Mouse (Mus musculus): ENCODE measurements around the gene Cpt1b. TPM values are rescaled to one million over a fixed set of nuclear protein-coding genes. Genes with fewer than 3 reads are reported as not detected.

The Cpt1b gene
- total and polyA plus RNA-seq, 2 experiments = 1.3 to 1.5 TPM

GRCm38 (mm10) chr15:89428821-89429351, 3.2 kb upstream of the Cpt1b start:
- Histone ChIP-seq H3K4me3 (ENCODE audit: insufficient read depth, low read depth, low read length) (peak overlapping the region; percentile 83), H3K79me2 (ENCODE audit: control insufficient read depth, insufficient read depth, low read length) (no peaks in the 10 kb centered on the region), H3K9ac (ENCODE audit: low read depth, low read length) (peak overlapping the region; percentile 53), H3K27me3 (ENCODE audit: control insufficient read depth, insufficient read depth, low read length) (no peaks in the 10 kb centered on the region), H3K36me3 (ENCODE audit: control insufficient read depth, insufficient read depth, low read length) (peaks cover 17% of the 10 kb centered on the region), H3K4me1 (ENCODE audit: control insufficient read depth, insufficient read depth, low read length) (peaks cover 16% of the 10 kb centered on the region), H3K27ac (replicated peaks; ENCODE audit: insufficient read depth, low read depth, low read length) (peak overlapping the region; percentile 32)
- TF ChIP-seq CTCF (IDR thresholded peaks at IDR 0.05; ENCODE audit: low read depth, low read length) (no peak), POLR2A (IDR thresholded peaks at IDR 0.05; ENCODE audit: extremely low read depth, insufficient read depth, low read length) (no peak)
- no peak for DNase-seq (ENCODE audit: extremely low read depth, low read depth, low spot score)
- WGBS = 4% methylated on average over 22 of the region's 22 CpGs

- Histone ChIP-seq H3K9ac (ENCODE audit: low read depth, low read length) (peak overlapping the region; percentile 53; the same call in 1 of the 2 replicates), H3K27me3 (ENCODE audit: control insufficient read depth, insufficient read depth, low read length) (no peaks in the 10 kb centered on the region), H3K36me3 (ENCODE audit: control insufficient read depth, insufficient read depth, low read length) (peaks cover 17% of the 10 kb centered on the region), H3K79me2 (ENCODE audit: control insufficient read depth, insufficient read depth, low read length) (no peaks in the 10 kb centered on the region), H3K4me3 (ENCODE audit: insufficient read depth, low read depth, low read length) (0 out of 2 replicates have a peak overlapping the region, but pooled peaks have one; percentile 83), H3K27ac (replicated peaks; ENCODE audit: insufficient read depth, low read depth, low read length) (peak overlapping the region; percentile 32), H3K4me1 (ENCODE audit: control insufficient read depth, insufficient read depth, low read length) (peaks cover 16% of the 10 kb centered on the region)
- 61% methylated on average over 19 of the region's 19 CpGs for WGBS
- TF ChIP-seq CTCF (IDR thresholded peaks at IDR 0.05; ENCODE audit: low read depth, low read length) (no peak), POLR2A (IDR thresholded peaks at IDR 0.05; ENCODE audit: extremely low read depth, insufficient read depth, low read length) (no peak)
- peak; percentile 74 for DNase-seq (ENCODE audit: extremely low read depth, low read depth, low spot score)
Observed at GRCm38 (mm10) chr15:89428136-89428790, 2.6 kb upstream of the Cpt1b start.

- DNase-seq (ENCODE audit: extremely low read depth, low read depth, low spot score) = no peak
- Histone ChIP-seq H3K27ac (replicated peaks; ENCODE audit: insufficient read depth, low read depth, low read length) (no peak overlapping the region), H3K27me3 (ENCODE audit: control insufficient read depth, insufficient read depth, low read length) (no peaks in the 10 kb centered on the region), H3K79me2 (ENCODE audit: control insufficient read depth, insufficient read depth, low read length) (no peaks in the 10 kb centered on the region), H3K36me3 (ENCODE audit: control insufficient read depth, insufficient read depth, low read length) (peaks cover 17% of the 10 kb centered on the region), H3K4me3 (ENCODE audit: insufficient read depth, low read depth, low read length) (no peak overlapping the region), H3K4me1 (ENCODE audit: control insufficient read depth, insufficient read depth, low read length) (peaks cover 16% of the 10 kb centered on the region), H3K9ac (ENCODE audit: low read depth, low read length) (no peak overlapping the region)
- no peak for TF ChIP-seq CTCF (IDR thresholded peaks at IDR 0.05; ENCODE audit: low read depth, low read length)
- TF ChIP-seq POLR2A (IDR thresholded peaks at IDR 0.05; ENCODE audit: extremely low read depth, insufficient read depth, low read length) = no peak
- WGBS = 75% methylated on average over 10 of the region's 10 CpGs
Observed at GRCm38 (mm10) chr15:89426716-89427115, 1.1 kb upstream of the Cpt1b start.

GRCm38 (mm10) chr15:89424621-89425020, 1.0 kb downstream of the Cpt1b start:
- 92% methylated on average over 8 of the region's 8 CpGs for WGBS
- Histone ChIP-seq H3K27ac (replicated peaks; ENCODE audit: insufficient read depth, low read depth, low read length) (no peak overlapping the region), H3K4me1 (ENCODE audit: control insufficient read depth, insufficient read depth, low read length) (peaks cover 12% of the 10 kb centered on the region), H3K9ac (ENCODE audit: low read depth, low read length) (no peak overlapping the region), H3K79me2 (ENCODE audit: control insufficient read depth, insufficient read depth, low read length) (no peaks in the 10 kb centered on the region), H3K4me3 (ENCODE audit: insufficient read depth, low read depth, low read length) (no peak overlapping the region), H3K27me3 (ENCODE audit: control insufficient read depth, insufficient read depth, low read length) (no peaks in the 10 kb centered on the region), H3K36me3 (ENCODE audit: control insufficient read depth, insufficient read depth, low read length) (peaks cover 22% of the 10 kb centered on the region)
- DNase-seq (ENCODE audit: extremely low read depth, low read depth, low spot score) = no peak
- TF ChIP-seq POLR2A (IDR thresholded peaks at IDR 0.05; ENCODE audit: extremely low read depth, insufficient read depth, low read length) (no peak), CTCF (IDR thresholded peaks at IDR 0.05; ENCODE audit: low read depth, low read length) (no peak)

GRCm38 (mm10) chr15:89421938-89422337, 3.7 kb downstream of the Cpt1b start:
- Histone ChIP-seq H3K36me3 (ENCODE audit: control insufficient read depth, insufficient read depth, low read length) (peaks cover 24% of the 10 kb centered on the region), H3K79me2 (ENCODE audit: control insufficient read depth, insufficient read depth, low read length) (no peaks in the 10 kb centered on the region), H3K27ac (replicated peaks; ENCODE audit: insufficient read depth, low read depth, low read length) (no peak overlapping the region), H3K27me3 (ENCODE audit: control insufficient read depth, insufficient read depth, low read length) (no peaks in the 10 kb centered on the region), H3K9ac (ENCODE audit: low read depth, low read length) (no peak overlapping the region), H3K4me1 (ENCODE audit: control insufficient read depth, insufficient read depth, low read length) (peaks cover 5% of the 10 kb centered on the region), H3K4me3 (ENCODE audit: insufficient read depth, low read depth, low read length) (no peak overlapping the region)
- TF ChIP-seq POLR2A (IDR thresholded peaks at IDR 0.05; ENCODE audit: extremely low read depth, insufficient read depth, low read length) = no peak
- TF ChIP-seq CTCF (IDR thresholded peaks at IDR 0.05; ENCODE audit: low read depth, low read length) = no peak
- 94% methylated on average over 9 of the region's 9 CpGs for WGBS
- DNase-seq (ENCODE audit: extremely low read depth, low read depth, low spot score) = no peak

- no peak overlapping the region for H3K9ac ChIP-seq (ENCODE audit: low read depth, low read length)
- H3K36me3 ChIP-seq (ENCODE audit: control insufficient read depth, insufficient read depth, low read length) = peaks cover 14% of the 10 kb centered on the region
- DNase-seq (ENCODE audit: extremely low read depth, low read depth, low spot score) = peak; percentile 76
- no peak overlapping the region for H3K4me3 ChIP-seq (ENCODE audit: insufficient read depth, low read depth, low read length)
- no peaks in the 10 kb centered on the region for H3K27me3 ChIP-seq (ENCODE audit: control insufficient read depth, insufficient read depth, low read length)
- WGBS = 26% methylated on average over 8 of the region's 8 CpGs
- TF ChIP-seq CTCF (IDR thresholded peaks at IDR 0.05; ENCODE audit: low read depth, low read length) (no peak), POLR2A (IDR thresholded peaks at IDR 0.05; ENCODE audit: extremely low read depth, insufficient read depth, low read length) (no peak)
- H3K27ac ChIP-seq (replicated peaks; ENCODE audit: insufficient read depth, low read depth, low read length) = no peak overlapping the region
- H3K4me1 ChIP-seq (ENCODE audit: control insufficient read depth, insufficient read depth, low read length) = peaks cover 7% of the 10 kb centered on the region
- no peaks in the 10 kb centered on the region for H3K79me2 ChIP-seq (ENCODE audit: control insufficient read depth, insufficient read depth, low read length)
Observed at GRCm38 (mm10) chr15:89415282-89415681, 10.4 kb downstream of the Cpt1b start.

Measured in liver, adult 2 months (tissue).